Mouse (Mus musculus): Measurements from ENCODE around the gene Ankrd28. TPM values are rescaled to one million over a fixed set of nuclear protein-coding genes. Genes with fewer than 3 reads are reported as not detected.

The Ankrd28 gene
- polyA plus RNA-seq, 2 experiments: 3.8 to 4.8 TPM

DNA sequence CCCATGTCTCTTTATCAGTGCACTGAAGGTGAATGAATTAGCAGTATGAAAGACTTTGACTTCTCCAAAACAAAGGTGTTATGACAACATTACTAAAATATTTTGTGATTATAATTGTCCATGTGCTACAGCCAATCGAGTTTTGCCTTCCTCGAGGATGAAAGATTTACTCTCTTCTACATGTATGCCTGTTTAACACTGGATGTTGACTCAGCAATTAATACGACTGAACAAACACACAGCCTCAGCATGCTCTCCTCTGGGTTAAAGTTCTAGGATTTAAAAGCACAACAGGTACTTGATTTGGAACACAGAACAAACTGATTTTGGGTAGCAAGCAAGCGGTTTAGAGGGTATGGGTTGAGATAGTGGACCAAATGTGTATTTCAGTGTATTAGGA, 1.6 kb upstream of the Ankrd28 start:
- Histone ChIP-seq H3K4me2 (ENCODE audit: low read depth) (peak overlapping the region; percentile 76), H3K4me1 (replicated peaks; ENCODE audit: control insufficient read depth in 2 of 2, insufficient read depth in 2 of 2, low read length in 1 of 2) (peaks cover 3 to 11% of the 10 kb centered on the region in 2 experiments; a peak in 3 of 4 replicates), H3K9me3 (ENCODE audit: control insufficient read depth, low read length) (no peaks in the 10 kb centered on the region), H3K4me3 (ENCODE audit: insufficient read depth in 1 of 2, low read depth in 2 of 2, low read length in 2 of 2) (no peak overlapping the region), H3K9ac (replicated peaks) (no peak overlapping the region), H3K36me3 (replicated peaks; ENCODE audit: control insufficient read depth, insufficient read depth, low read depth) (no peaks in the 10 kb centered on the region), H3K27me3 (ENCODE audit: control insufficient read depth, insufficient read depth, low read length) (no peaks in the 10 kb centered on the region), H3K27ac (no peak overlapping the region)
- WGBS (ENCODE audit: insufficient replicate concordance): 40% methylated on average over 4 of the region's 4 CpGs
- ATAC-seq (ENCODE audit: insufficient read depth): no peak
- no peak for DNase-seq (ENCODE audit: low read depth in 3 of 3, low spot score in 3 of 3)
- no peak for TF ChIP-seq EP300 (IDR thresholded peaks at IDR 0.05; ENCODE audit: low read depth)
- TF ChIP-seq CTCF (IDR thresholded peaks at IDR 0.05; ENCODE audit: low read depth): no peak

DNA sequence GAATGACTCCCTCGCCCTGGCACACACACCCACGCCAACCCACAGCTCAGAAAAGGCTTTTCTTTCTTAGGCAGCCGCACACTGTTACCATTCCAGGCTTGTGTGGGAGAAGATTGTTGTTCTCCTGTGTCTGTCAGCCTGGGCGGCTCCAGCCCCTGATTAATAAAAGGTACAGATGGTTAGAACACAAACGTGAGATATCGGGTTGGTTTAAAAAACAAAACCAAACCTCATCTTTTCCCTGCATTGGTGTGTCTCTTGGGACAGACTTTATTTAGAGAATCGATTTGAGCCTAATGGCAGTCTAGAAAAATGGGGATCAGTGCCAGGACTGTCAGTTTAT, 890 bp upstream of the Ankrd28 start:
- Histone ChIP-seq H3K9me3 (ENCODE audit: control insufficient read depth, low read length) (no peaks in the 10 kb centered on the region), H3K4me1 (replicated peaks; ENCODE audit: control insufficient read depth in 2 of 2, insufficient read depth in 2 of 2, low read length in 1 of 2) (peaks cover 3 to 11% of the 10 kb centered on the region in 2 experiments; a peak in 3 of 4 replicates), H3K9ac (replicated peaks) (peak overlapping the region; percentile 45), H3K27me3 (ENCODE audit: control insufficient read depth, insufficient read depth, low read length) (no peaks in the 10 kb centered on the region), H3K36me3 (replicated peaks; ENCODE audit: control insufficient read depth, insufficient read depth, low read depth) (no peaks in the 10 kb centered on the region), H3K4me2 (ENCODE audit: low read depth) (peak overlapping the region; percentile 76), H3K27ac (no peak overlapping the region), H3K4me3 (ENCODE audit: insufficient read depth in 1 of 2, low read depth in 2 of 2, low read length in 2 of 2) (peak overlapping the region; percentile 75 to 87)
- no peak for TF ChIP-seq CTCF (IDR thresholded peaks at IDR 0.05; ENCODE audit: low read depth)
- no peak for TF ChIP-seq EP300 (IDR thresholded peaks at IDR 0.05; ENCODE audit: low read depth)
- peak in 1 of 3 experiments; percentile 14 for DNase-seq (ENCODE audit: low read depth in 3 of 3, low spot score in 3 of 3)
- ATAC-seq (ENCODE audit: insufficient read depth): no peak
- 6% methylated on average over 7 of the region's 7 CpGs for WGBS (ENCODE audit: insufficient replicate concordance)

- WGBS (ENCODE audit: insufficient replicate concordance): under 1% methylated on average over 88 of the region's 97 CpGs
- TF ChIP-seq EP300 (IDR thresholded peaks at IDR 0.05; ENCODE audit: low read depth) (no peak), CTCF (IDR thresholded peaks at IDR 0.05; ENCODE audit: low read depth) (no peak)
- Histone ChIP-seq H3K4me1 (replicated peaks; ENCODE audit: control insufficient read depth in 2 of 2, insufficient read depth in 2 of 2, low read length in 1 of 2) (peaks cover 5 to 11% of the 10 kb centered on the region in 2 experiments; a peak in 3 of 4 replicates), H3K9me3 (ENCODE audit: control insufficient read depth, low read length) (no peaks in the 10 kb centered on the region), H3K9ac (replicated peaks) (peak overlapping the region; percentile 74), H3K4me2 (ENCODE audit: low read depth) (peak overlapping the region; percentile 88), H3K27me3 (ENCODE audit: control insufficient read depth, insufficient read depth, low read length) (no peaks in the 10 kb centered on the region), H3K27ac (peak overlapping the region; percentile 43), H3K36me3 (replicated peaks; ENCODE audit: control insufficient read depth, insufficient read depth, low read depth) (no peaks in the 10 kb centered on the region), H3K4me3 (ENCODE audit: insufficient read depth in 1 of 2, low read depth in 2 of 2, low read length in 2 of 2) (peak overlapping the region; percentile 80 to 87)
- peak in 2 of 3 experiments; percentile 18 to 32 for DNase-seq (ENCODE audit: low read depth in 3 of 3, low spot score in 3 of 3)
- ATAC-seq (ENCODE audit: insufficient read depth): peak; percentile 72
These were observed 489 bp downstream of the Ankrd28 start for GRCm38 (mm10) chr14:31829761-31830562.

- Histone ChIP-seq H3K9ac (replicated peaks) (no peak overlapping the region), H3K27ac (no peak overlapping the region), H3K9me3 (ENCODE audit: control insufficient read depth, low read length) (no peaks in the 10 kb centered on the region), H3K4me1 (replicated peaks; ENCODE audit: control insufficient read depth in 2 of 2, insufficient read depth in 2 of 2, low read length in 1 of 2) (peaks cover 5 to 11% of the 10 kb centered on the region in 2 experiments; a peak in 3 of 4 replicates), H3K4me3 (ENCODE audit: insufficient read depth in 1 of 2, low read depth in 2 of 2, low read length in 2 of 2) (no peak overlapping the region), H3K27me3 (ENCODE audit: control insufficient read depth, insufficient read depth, low read length) (no peaks in the 10 kb centered on the region), H3K36me3 (replicated peaks; ENCODE audit: control insufficient read depth, insufficient read depth, low read depth) (no peaks in the 10 kb centered on the region), H3K4me2 (ENCODE audit: low read depth) (no peak overlapping the region)
- ATAC-seq (ENCODE audit: insufficient read depth) (no peak), DNase-seq (ENCODE audit: low read depth in 3 of 3, low spot score in 3 of 3) (no peak)
- TF ChIP-seq CTCF (IDR thresholded peaks at IDR 0.05; ENCODE audit: low read depth): no peak
- no peak for TF ChIP-seq EP300 (IDR thresholded peaks at IDR 0.05; ENCODE audit: low read depth)
These were observed 3.2 kb downstream of the Ankrd28 start for GRCm38 (mm10) chr14:31827221-31827620.

- TF ChIP-seq EP300 (IDR thresholded peaks at IDR 0.05; ENCODE audit: low read depth) (no peak), CTCF (IDR thresholded peaks at IDR 0.05; ENCODE audit: low read depth) (no peak; the same call in 1 of the 2 replicates)
- no peak overlapping the region for H3K27ac ChIP-seq
- H3K4me1 ChIP-seq (replicated peaks; ENCODE audit: control insufficient read depth in 2 of 2, insufficient read depth in 2 of 2, low read length in 1 of 2): 0 out of 4 replicates have a peak, but pooled peaks cover 2% of the 10 kb centered on the region in 2 experiments
- H3K27me3 ChIP-seq (ENCODE audit: control insufficient read depth, insufficient read depth, low read length): no peaks in the 10 kb centered on the region
- 77% methylated on average over 5 of the region's 5 CpGs for WGBS (ENCODE audit: insufficient replicate concordance)
- H3K4me3 ChIP-seq (ENCODE audit: insufficient read depth in 1 of 2, low read depth in 2 of 2, low read length in 2 of 2): no peak overlapping the region
- H3K4me2 ChIP-seq (ENCODE audit: low read depth): no peak overlapping the region
- H3K9ac ChIP-seq (replicated peaks): no peak overlapping the region
- no peaks in the 10 kb centered on the region for H3K9me3 ChIP-seq (ENCODE audit: control insufficient read depth, low read length)
- DNase-seq (ENCODE audit: low read depth in 3 of 3, low spot score in 3 of 3) (no peak), ATAC-seq (ENCODE audit: insufficient read depth) (no peak)
- no peaks in the 10 kb centered on the region for H3K36me3 ChIP-seq (replicated peaks; ENCODE audit: control insufficient read depth, insufficient read depth, low read depth)
These were observed 20.5 kb downstream of the Ankrd28 start for GRCm38 (mm10) chr14:31809942-31810341.
